In the genomic region with DNA sequence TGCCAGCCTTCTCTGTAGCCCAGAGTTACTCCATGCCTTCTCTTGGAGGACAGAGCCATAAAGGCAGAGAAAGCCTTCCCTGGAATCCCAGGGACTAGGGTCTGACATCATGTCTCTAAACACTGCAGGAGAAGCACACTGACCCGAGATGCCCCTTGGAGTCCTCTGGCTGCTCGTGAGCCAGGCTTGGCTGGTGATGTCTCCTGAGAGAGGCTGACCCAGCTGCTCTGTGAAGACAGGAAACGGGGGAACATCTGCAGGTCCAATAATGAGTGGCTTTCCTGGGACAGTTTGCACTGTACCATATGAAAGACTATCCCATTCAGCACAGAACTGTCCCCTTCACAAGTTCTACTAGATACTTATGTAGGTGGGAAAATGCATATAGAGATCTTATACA, we compare ENCODE assay signal across 22 mouse cellular contexts.
DNase-seq lines count a peak whose midpoint lies in the region; ATAC-seq and TF ChIP-seq lines count a peak whose summit lies in the region.
"Had no signal": no experiment of that assay in that cellular context is flagged by ENCODE, and none has a peak within 500 bp of the region (broad histone marks: within the 10 kb centered on the region; RNA-seq: fewer than 3 reads in every experiment).

No protein-coding gene starts in this region.

- H3K4me1 ChIP-seq in liver, postnatal 0 days (ENCODE audit: insufficient read depth) = peaks cover 18% of the 10 kb centered on the region; the same call in 1 of the 2 replicates
- H3K4me1 ChIP-seq in limb, embryonic 14.5 days (ENCODE audit: control insufficient read depth, insufficient read depth, low read length) = peaks cover 5% of the 10 kb centered on the region; the same call in 1 of the 2 replicates
- H3K4me1 ChIP-seq in cerebellum, adult 2 months (ENCODE audit: control insufficient read depth, insufficient read depth, low read length) = no peaks in the 10 kb centered on the region
- H3K4me1 ChIP-seq: forebrain, embryonic 15.5 days; midbrain, embryonic 13.5 days had no signal

- 0 out of 2 replicates have a peak overlapping the region, but pooled peaks have one; percentile 12 for H3K27ac ChIP-seq in liver, postnatal 0 days (ENCODE audit: low read depth)
- 0 out of 2 replicates have a peak overlapping the region, but pooled peaks have one; percentile 26 for H3K27ac ChIP-seq in limb, embryonic 14.5 days (replicated peaks; ENCODE audit: low read depth, low read length)
- no peak overlapping the region for H3K27ac ChIP-seq in cerebellum, adult 2 months (ENCODE audit: insufficient read depth, low read length)
- H3K27ac ChIP-seq: embryonic facial prominence, embryonic 13.5 days; forebrain, embryonic 15.5 days; hindbrain, embryonic 10.5 days; left cerebral cortex, adult 2 months; liver, embryonic 14.5 days; midbrain, embryonic 13.5 days; neural tube, embryonic 13.5 days had no signal

- no peaks in the 10 kb centered on the region for H3K36me3 ChIP-seq in liver, postnatal 0 days (replicated peaks; ENCODE audit: insufficient read depth, low read length)
- no peaks in the 10 kb centered on the region; the same call in 1 of the 2 replicates for H3K36me3 ChIP-seq in limb, embryonic 14.5 days (ENCODE audit: control insufficient read depth, insufficient read depth, low read length)
- H3K36me3 ChIP-seq: embryonic facial prominence, embryonic 13.5 days; forebrain, embryonic 15.5 days; hindbrain, embryonic 10.5 days; midbrain, embryonic 13.5 days; neural tube, embryonic 13.5 days had no signal

- no peak overlapping the region for H3K9ac ChIP-seq in liver, postnatal 0 days (replicated peaks)
- H3K9ac ChIP-seq in limb, embryonic 14.5 days (ENCODE audit: low read depth, low read length, severe bottlenecking) = no peak overlapping the region
- H3K9ac ChIP-seq: embryonic facial prominence, embryonic 13.5 days; forebrain, embryonic 15.5 days; liver, embryonic 14.5 days; midbrain, embryonic 13.5 days; neural tube, embryonic 13.5 days had no signal

- no peaks in the 10 kb centered on the region for H3K27me3 ChIP-seq in liver, postnatal 0 days (ENCODE audit: insufficient read depth, low read length)
- no peaks in the 10 kb centered on the region for H3K27me3 ChIP-seq in limb, embryonic 14.5 days (ENCODE audit: control insufficient read depth, insufficient read depth, low read length)
- no peaks in the 10 kb centered on the region for H3K27me3 ChIP-seq in cerebellum, adult 2 months (ENCODE audit: control insufficient read depth, insufficient read depth, low read length)
- H3K27me3 ChIP-seq: embryonic facial prominence, embryonic 13.5 days; forebrain, embryonic 15.5 days; midbrain, embryonic 13.5 days; neural tube, embryonic 13.5 days had no signal

- no peaks in the 10 kb centered on the region for H3K9me3 ChIP-seq in liver, postnatal 0 days (ENCODE audit: low read length)
- no peaks in the 10 kb centered on the region for H3K9me3 ChIP-seq in limb, embryonic 14.5 days (ENCODE audit: control insufficient read depth, low read length)
- H3K9me3 ChIP-seq: embryonic facial prominence, embryonic 13.5 days; forebrain, embryonic 15.5 days; hindbrain, embryonic 10.5 days; midbrain, embryonic 13.5 days; neural tube, embryonic 13.5 days had no signal

- ATAC-seq in liver, postnatal 0 days = no peak
- no peak for ATAC-seq in limb, embryonic 14.5 days (ENCODE audit: low FRiP score, low read depth)
- ATAC-seq: forebrain, embryonic 15.5 days; lung, postnatal 0 days; midbrain, embryonic 13.5 days had no signal

- peak; percentile 18 for DNase-seq in embryo, embryonic 10.5 days (ENCODE audit: low spot score)
- no peak for DNase-seq in embryo, embryonic 11 days
- DNase-seq in liver, postnatal 0 days = no peak
- DNase-seq in liver = no peak
- peak; percentile 79 for DNase-seq in gastrocnemius, postnatal 25 days
- DNase-seq in limb, embryonic 14.5 days (ENCODE audit: low spot score) = no peak
- DNase-seq in cerebellum, adult 2 months = no peak
- no peak for DNase-seq in layer of hippocampus, postnatal 25 days (ENCODE audit: extremely low spot score in 1 of 2, low spot score in 1 of 2)
- DNase-seq: cerebellum, adult 8-10 months; kidney, adult 8-10 months; kidney, postnatal 25 days; left cerebral cortex, postnatal 4 days; spleen, adult 18-20 months; thymus, postnatal 4 days had no signal

- no peak overlapping the region for H3K4me3 ChIP-seq in liver, postnatal 0 days (ENCODE audit: low read depth, low read length)
- no peak overlapping the region for H3K4me3 ChIP-seq in limb, embryonic 14.5 days (replicated peaks; ENCODE audit: low read length)
- no peak overlapping the region for H3K4me3 ChIP-seq in cerebellum, adult 2 months (replicated peaks; ENCODE audit: insufficient read depth, low read depth, low read length)
- H3K4me3 ChIP-seq: embryonic facial prominence, embryonic 13.5 days; forebrain, embryonic 15.5 days; hindbrain, embryonic 10.5 days; left cerebral cortex, adult 2 months; midbrain, embryonic 13.5 days; neural tube, embryonic 13.5 days had no signal

- TF ChIP-seq POLR2A in limb, embryonic 14.5 days (IDR thresholded peaks at IDR 0.05; ENCODE audit: borderline replicate concordance, extremely low read depth, insufficient read depth, insufficient read length) = no peak
- TF ChIP-seq POLR2A in cerebellum, adult 2 months (IDR thresholded peaks at IDR 0.05; ENCODE audit: borderline replicate concordance, insufficient read depth, low read length) = no peak

- TF ChIP-seq CTCF in liver, postnatal 0 days (IDR thresholded peaks at IDR 0.05; ENCODE audit: low read depth) = no peak
- TF ChIP-seq CTCF in cerebellum, adult 2 months (IDR thresholded peaks at IDR 0.05; ENCODE audit: borderline replicate concordance, insufficient read depth, low read depth, low read length) = no peak

- no peak for TF ChIP-seq EP300 in liver, postnatal 0 days (IDR thresholded peaks at IDR 0.05; ENCODE audit: low read depth)

- H3K4me2 ChIP-seq in liver, postnatal 0 days (ENCODE audit: low read depth, low read length) = no peak overlapping the region
- no peak overlapping the region for H3K4me2 ChIP-seq in limb, embryonic 14.5 days (replicated peaks; ENCODE audit: low read depth, low read length, severe bottlenecking)
- H3K4me2 ChIP-seq: embryonic facial prominence, embryonic 13.5 days; forebrain, embryonic 15.5 days; midbrain, embryonic 13.5 days; neural tube, embryonic 13.5 days had no signal

- 55% methylated on average over 3 of the region's 3 CpGs for WGBS in liver, postnatal 0 days (ENCODE audit: insufficient replicate concordance)
- WGBS in limb, embryonic 14.5 days = 54% methylated on average over 3 of the region's 3 CpGs
- 36% methylated on average over 3 of the region's 3 CpGs for WGBS in cerebellum, adult 2 months

Comparison
In these comparisons a context has a peak if more than half of its experiments do, and no peak if none do; other contexts are left out.
1. DNase-seq: peak in embryo, embryonic 10.5 days (single experiment) and gastrocnemius, postnatal 25 days (single experiment); none in embryo, embryonic 11 days (single experiment), liver, postnatal 0 days (single experiment), liver (single experiment), limb, embryonic 14.5 days (single experiment), cerebellum, adult 2 months (0 of 2) and layer of hippocampus, postnatal 25 days (0 of 2).